Mouse (Mus musculus) small intestine, adult 2 months (tissue): ENCODE measurements around the gene Ptges2.

Experiments used
- CTCF ChIP-seq: fragments of 200-500 bp; IDR thresholded peaks from 2 replicates; pipeline ENCODE4 v1.5.1; 2012; ENCODE audit warnings: low read depth, mild to moderate bottlenecking, control low read depth, inconsistent platforms, low read length, moderate library complexity, mixed read lengths; ENCODE audit not compliant: insufficient replicate concordance, insufficient read length; ENCODE audit errors: extremely low read depth
- POLR2A ChIP-seq: fragments of 200-500 bp; IDR thresholded peaks from 2 replicates; pipeline ENCODE4 v1.6.1; 2012; ENCODE audit warnings: low read depth, mild to moderate bottlenecking, control low read depth, inconsistent platforms, low read length, moderate library complexity

GRCm38 (mm10) chr2:32440632-32441031 is 44.9 kb downstream of the Ptges2 start:
- TF ChIP-seq CTCF (no peak), POLR2A (no peak)
